ENCODE assay signal across 8 mouse cellular contexts in the genomic region with DNA sequence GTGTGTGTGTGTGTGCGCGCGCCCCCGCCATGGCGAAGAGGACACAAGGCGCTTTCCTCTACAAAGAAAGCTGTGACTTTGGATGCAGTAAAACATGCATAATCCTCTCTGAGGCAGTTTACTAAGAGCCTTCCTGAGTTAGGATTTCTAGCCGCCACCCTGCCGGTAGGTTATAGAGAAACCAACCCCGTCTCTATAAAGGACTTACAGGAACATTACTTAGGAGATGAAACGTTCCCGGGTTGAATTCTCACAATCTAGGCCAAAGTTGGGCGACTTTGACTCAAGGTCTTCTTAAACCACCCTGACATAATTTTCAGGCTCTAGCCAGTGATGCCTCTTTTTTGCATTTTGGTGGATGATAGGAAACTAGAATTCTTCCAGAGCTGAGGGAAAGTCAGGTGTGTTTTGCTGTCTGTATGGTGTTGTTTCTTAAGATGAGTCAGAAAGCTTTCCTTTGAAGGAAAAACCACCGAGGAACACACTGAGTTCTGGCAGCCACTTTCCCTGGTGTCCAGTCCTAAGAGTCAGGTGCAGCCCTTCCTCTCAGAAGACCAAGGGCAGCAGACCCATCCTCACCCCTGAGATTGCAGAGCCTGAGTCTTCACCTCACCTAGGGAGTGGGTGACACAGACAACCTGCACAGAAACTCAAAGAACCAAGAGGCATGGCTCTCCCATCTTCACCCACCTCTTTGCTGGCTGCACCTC. TPM values are rescaled to one million over a fixed set of nuclear protein-coding genes. Genes with fewer than 3 reads are reported as not detected.
DNase-seq lines count a peak whose midpoint lies in the region; ATAC-seq and TF ChIP-seq lines count a peak whose summit lies in the region.

No protein-coding gene starts in this region.

- WGBS in heart, embryonic 15.5 days = 4% methylated on average over 13 of the region's 13 CpGs
- 4% methylated on average over 13 of the region's 13 CpGs for WGBS in hindbrain, embryonic 10.5 days
- 6% methylated on average over 13 of the region's 13 CpGs for WGBS in midbrain, embryonic 10.5 days

- no peak for TF ChIP-seq CTCF in G1E (IDR thresholded peaks at IDR 0.05; ENCODE audit: low read depth, low read length)

- H3K27me3 ChIP-seq in heart, embryonic 15.5 days = no peaks in the 10 kb centered on the region
- no peaks in the 10 kb centered on the region for H3K27me3 ChIP-seq in G1E (ENCODE audit: insufficient read depth, low read length)
- H3K27me3 ChIP-seq in hindbrain, embryonic 10.5 days (ENCODE audit: insufficient read depth, poor library complexity, severe bottlenecking) = no peaks in the 10 kb centered on the region
- H3K27me3 ChIP-seq in midbrain, embryonic 10.5 days (ENCODE audit: low read depth, poor library complexity, severe bottlenecking) = peaks cover 18% of the 10 kb centered on the region; the same call in 1 of the 2 replicates

- peaks cover 73% of the 10 kb centered on the region for H3K4me1 ChIP-seq in heart, embryonic 15.5 days (replicated peaks)
- H3K4me1 ChIP-seq in G1E (ENCODE audit: insufficient read depth, low read depth, low read length) = peaks cover 82% of the 10 kb centered on the region
- peaks cover 91% of the 10 kb centered on the region for H3K4me1 ChIP-seq in hindbrain, embryonic 10.5 days (replicated peaks)
- peaks cover 96% of the 10 kb centered on the region for H3K4me1 ChIP-seq in midbrain, embryonic 10.5 days

- peak overlapping the region; percentile 71 for H3K4me3 ChIP-seq in heart, embryonic 15.5 days
- peak overlapping the region; percentile 81 for H3K4me3 ChIP-seq in G1E (ENCODE audit: low read depth, low read length)
- peak overlapping the region; percentile 83 for H3K4me3 ChIP-seq in hindbrain, embryonic 10.5 days
- peak overlapping the region; percentile 82 for H3K4me3 ChIP-seq in midbrain, embryonic 10.5 days

- peak overlapping the region; percentile 99 for H3K27ac ChIP-seq in heart, embryonic 15.5 days
- peak overlapping the region; percentile 94 for H3K27ac ChIP-seq in hindbrain, embryonic 10.5 days
- peak overlapping the region; percentile 95 for H3K27ac ChIP-seq in midbrain, embryonic 10.5 days (replicated peaks)

- H3K9ac ChIP-seq in heart, embryonic 15.5 days = peak overlapping the region; percentile 91

- H3K36me3 ChIP-seq in heart, embryonic 15.5 days = no peaks in the 10 kb centered on the region
- H3K36me3 ChIP-seq in G1E (replicated peaks) = peaks cover 65% of the 10 kb centered on the region
- no peaks in the 10 kb centered on the region for H3K36me3 ChIP-seq in hindbrain, embryonic 10.5 days
- no peaks in the 10 kb centered on the region for H3K36me3 ChIP-seq in midbrain, embryonic 10.5 days

- H3K4me2 ChIP-seq in heart, embryonic 15.5 days = peak overlapping the region; percentile 97

- no peaks in the 10 kb centered on the region for H3K9me3 ChIP-seq in heart, embryonic 15.5 days (replicated peaks)
- no peaks in the 10 kb centered on the region for H3K9me3 ChIP-seq in G1E (replicated peaks)
- H3K9me3 ChIP-seq in hindbrain, embryonic 10.5 days = no peaks in the 10 kb centered on the region
- no peaks in the 10 kb centered on the region for H3K9me3 ChIP-seq in midbrain, embryonic 10.5 days (replicated peaks)

- DNase-seq in heart, postnatal 14 days = no peak
- no peak for DNase-seq in G1E (ENCODE audit: low spot score)
- DNase-seq in hindbrain, embryonic 10.5 days (ENCODE audit: low spot score) = no peak
- no peak for DNase-seq in midbrain, embryonic 10.5 days (ENCODE audit: low spot score)
- no peak for DNase-seq in retina, embryonic 14.5 days (ENCODE audit: low spot score)
- DNase-seq in right cerebral cortex, adult 18-20 months = no peak
- no peak for DNase-seq in layer of hippocampus, adult 9-11 months

- intact Hi-C loops in heart, postnatal 14 days (cut with DNase I) = loop anchor here (2.0 kb wide), 1 partner anchor 24 kb away; the partner anchor contains the start of gene Elmsan1

- ATAC-seq in heart, embryonic 15.5 days (replicated peaks; ENCODE audit: insufficient number of reproducible peaks, insufficient read depth, low FRiP score, low read depth) = no peak
- no peak for ATAC-seq in G1E (ENCODE audit: extremely low read depth, insufficient number of reproducible peaks, low FRiP score, poor library complexity, severe bottlenecking)

RNA-seq across cellular contexts. Expression of gene Elmsan1, which starts 24.1 kb away (rescaled TPM):
- polyA plus RNA-seq in heart, embryonic 15.5 days (2015; fragmentation: Nextera tagmentation; extraction: Ambion mirVana) = 6.0 and 10.0 TPM in 2 replicates
- total RNA-seq in heart, postnatal 14 days (2021) = 10 to 100 TPM; 15.7 to 16.9 TPM
- total RNA-seq in G1E (2014; fragmentation: Nextera tagmentation) (66.7 and 72.7 TPM in 2 replicates), G1E (2017) (21.0 and 21.4 TPM in 2 replicates)
- 125 and 140 TPM in 2 replicates for polyA plus RNA-seq in G1E (2012)
- 6.5 and 8.2 TPM in 2 replicates for polyA plus RNA-seq in hindbrain, embryonic 10.5 days (2016; fragmentation: Nextera tagmentation; extraction: Ambion mirVana)
- polyA plus RNA-seq in midbrain, embryonic 10.5 days (2016; fragmentation: Nextera tagmentation; extraction: Ambion mirVana) = 5.9 and 6.3 TPM in 2 replicates

RNA-seq across cellular contexts. Expression of gene Pnma1, which starts 46.3 kb away (rescaled TPM):
- polyA plus RNA-seq in heart, embryonic 15.5 days (2015; fragmentation: Nextera tagmentation; extraction: Ambion mirVana) = 0.42 and 0.55 TPM in 2 replicates
- total RNA-seq in heart, postnatal 14 days (2021) = under 1 TPM; 0.17 to 0.31 TPM
- total RNA-seq in G1E (2014; fragmentation: Nextera tagmentation) (0.58 and 0.83 TPM in 2 replicates), G1E (2017) (0.76 and 1.5 TPM in 2 replicates)
- 0.14 TPM in 2 replicates for polyA plus RNA-seq in G1E (2012)
- 3.1 and 3.6 TPM in 2 replicates for polyA plus RNA-seq in hindbrain, embryonic 10.5 days (2016; fragmentation: Nextera tagmentation; extraction: Ambion mirVana)
- 2.1 and 3.3 TPM in 2 replicates for polyA plus RNA-seq in midbrain, embryonic 10.5 days (2016; fragmentation: Nextera tagmentation; extraction: Ambion mirVana)

Comparison
In these comparisons a context has a peak if more than half of its experiments do, and no peak if none do; other contexts are left out.
1. RNA of gene Elmsan1, which starts 24.1 kb away (polyA plus RNA-seq): 125 to 140 TPM in G1E; 6.5 to 8.2 TPM in hindbrain, embryonic 10.5 days, 5.9 to 6.3 TPM in midbrain, embryonic 10.5 days and 6.0 to 10.0 TPM in heart, embryonic 15.5 days; every median in the first group is over 10 times any median in the second.
2. Peak in every context shown above with its lines, with median percentiles within 50 percentile points of each other: H3K27ac ChIP-seq and H3K4me3 ChIP-seq.